Mouse (Mus musculus) hindlimb bud, embryonic 11.5 days (tissue): Measurements from ENCODE around the gene Pgbd5.

Source experiments
- DNase-seq: peaks from one replicate; pipeline ENCODE4 v3.0.0-alpha.2; 2012; ENCODE audit warnings: low read depth, low spot score; ENCODE audit errors: extremely low spot score

The Pgbd5 gene

GRCm38 (mm10) chr8:124439558-124439957 is at the start of gene Pgbd5:
Gene Pgbd5, minus strand, starts transcription at chr8:124439658.
- no peak for DNase-seq

- DNase-seq = no peak
These were observed 44.1 kb upstream of the Pgbd5 start for GRCm38 (mm10) chr8:124483356-124484115.

- no peak for DNase-seq
These were observed 43.3 kb upstream of the Pgbd5 start for GRCm38 (mm10) chr8:124482790-124483189.

GRCm38 (mm10) chr8:124480321-124480720 is 40.9 kb upstream of the Pgbd5 start:
- DNase-seq = no peak

- no peak for DNase-seq
These were observed 39.8 kb upstream of the Pgbd5 start for GRCm38 (mm10) chr8:124479251-124479650.

GRCm38 (mm10) chr8:124476701-124477100 is 37.2 kb upstream of the Pgbd5 start:
- no peak for DNase-seq

- DNase-seq = no peak
These were observed 36.2 kb upstream of the Pgbd5 start for GRCm38 (mm10) chr8:124475690-124476089.

GRCm38 (mm10) chr8:124464641-124465040 is 25.2 kb upstream of the Pgbd5 start:
- no peak for DNase-seq

GRCm38 (mm10) chr8:124463111-124463510 is 23.7 kb upstream of the Pgbd5 start:
- DNase-seq = no peak

GRCm38 (mm10) chr8:124462192-124462591 is 22.7 kb upstream of the Pgbd5 start:
- no peak for DNase-seq

- DNase-seq = no peak
These were observed 21.6 kb upstream of the Pgbd5 start for GRCm38 (mm10) chr8:124461103-124461502.

GRCm38 (mm10) chr8:124460660-124461059 is 21.2 kb upstream of the Pgbd5 start:
- DNase-seq = no peak

GRCm38 (mm10) chr8:124459627-124460026 is 20.2 kb upstream of the Pgbd5 start:
- no peak for DNase-seq

GRCm38 (mm10) chr8:124455359-124455758 is 15.9 kb upstream of the Pgbd5 start:
- DNase-seq = no peak

GRCm38 (mm10) chr8:124450192-124450895 is 10.9 kb upstream of the Pgbd5 start:
- DNase-seq = no peak

GRCm38 (mm10) chr8:124448962-124449670 is 9.7 kb upstream of the Pgbd5 start:
- no peak for DNase-seq

- DNase-seq = no peak
These were observed 2.7 kb downstream of the Pgbd5 start for GRCm38 (mm10) chr8:124436741-124437140.

GRCm38 (mm10) chr8:124435707-124436243 is 3.7 kb downstream of the Pgbd5 start:
- DNase-seq = no peak

GRCm38 (mm10) chr8:124435170-124435569 is 4.3 kb downstream of the Pgbd5 start:
- DNase-seq = no peak

GRCm38 (mm10) chr8:124434126-124434790 is 5.2 kb downstream of the Pgbd5 start:
- peak; percentile 62 for DNase-seq
